Mouse (Mus musculus) CD4-positive, CD25-positive, alpha-beta regulatory T cell, adult 2 months (primary cell): ENCODE results near the gene Ccdc88c.

Experiments used
- DNase-seq: peaks from one replicate; pipeline ENCODE4 v3.0.0-alpha.2; 2012; ENCODE audit warnings: low read depth, low spot score

Gene Ccdc88c

GRCm38 (mm10) chr12:100997830-100998563 is 30.9 kb downstream of the Ccdc88c start:
- DNase-seq: no peak

- peak; percentile 48 for DNase-seq
These were observed 32.4 kb downstream of the Ccdc88c start for GRCm38 (mm10) chr12:100996378-100996898.

GRCm38 (mm10) chr12:100995607-100996377 is 33.1 kb downstream of the Ccdc88c start:
- no peak for DNase-seq

GRCm38 (mm10) chr12:100994140-100995015 is 34.5 kb downstream of the Ccdc88c start:
- DNase-seq: peak; percentile 85

GRCm38 (mm10) chr12:100993146-100993545 is 35.7 kb downstream of the Ccdc88c start:
- no peak for DNase-seq

GRCm38 (mm10) chr12:100992505-100992904 is 36.4 kb downstream of the Ccdc88c start:
- DNase-seq: peak; percentile 60

- DNase-seq: no peak
These were observed 37.7 kb downstream of the Ccdc88c start for GRCm38 (mm10) chr12:100991119-100991518.

GRCm38 (mm10) chr12:100990291-100990690 is 38.6 kb downstream of the Ccdc88c start:
- DNase-seq: no peak

GRCm38 (mm10) chr12:100989780-100990288 is 39.0 kb downstream of the Ccdc88c start:
- no peak for DNase-seq

- DNase-seq: peak; percentile 70
These were observed 40.3 kb downstream of the Ccdc88c start for GRCm38 (mm10) chr12:100988324-100989130.

- no peak for DNase-seq
These were observed 42.4 kb downstream of the Ccdc88c start for GRCm38 (mm10) chr12:100986423-100986822.

- DNase-seq: no peak
These were observed 43.1 kb downstream of the Ccdc88c start for GRCm38 (mm10) chr12:100985793-100986157.

GRCm38 (mm10) chr12:100985050-100985792 is 43.6 kb downstream of the Ccdc88c start:
- DNase-seq: no peak

GRCm38 (mm10) chr12:100983565-100983964 is 45.3 kb downstream of the Ccdc88c start:
- no peak for DNase-seq

- no peak for DNase-seq
These were observed 46.6 kb downstream of the Ccdc88c start for GRCm38 (mm10) chr12:100982217-100982616.

GRCm38 (mm10) chr12:100980551-100981008 is 48.3 kb downstream of the Ccdc88c start:
- no peak for DNase-seq

- no peak for DNase-seq
These were observed 49.2 kb downstream of the Ccdc88c start for GRCm38 (mm10) chr12:100979616-100980015.

GRCm38 (mm10) chr12:100977958-100978725 is 50.7 kb downstream of the Ccdc88c start:
- peak; percentile 33 for DNase-seq

- no peak for DNase-seq
These were observed 51.3 kb downstream of the Ccdc88c start for GRCm38 (mm10) chr12:100977551-100977950.
